Mouse (Mus musculus) C2C12 (cell line): Measurements from ENCODE around the gene Spata45.

Source experiments
- CTCF ChIP-seq: IDR thresholded peaks from one replicate; pipeline ENCODE4 v1.5.1; 2011; ENCODE audit not compliant: control insufficient read depth, insufficient read depth, insufficient read length
- MAX ChIP-seq: IDR thresholded peaks from one replicate; pipeline ENCODE4 v1.6.1; 2011; ENCODE audit warnings: mild to moderate bottlenecking, control low read depth
- USF1 ChIP-seq: IDR thresholded peaks from one replicate; pipeline ENCODE4 v1.6.1; 2011; ENCODE audit warnings: low read depth, mild to moderate bottlenecking, control low read depth, moderate library complexity

- TF ChIP-seq CTCF (no peak), MAX (no peak), USF1 (no peak)
Observed at GRCm38 (mm10) chr1:191063700-191064099, 27.3 kb downstream of the Spata45 start.
